Mouse (Mus musculus): ENCODE data around the gene Gpr183.

The Gpr183 gene

GRCm38 (mm10) chr14:121956291-121956690 is 8.7 kb downstream of the Gpr183 start:
- DNase-seq (ENCODE audit: low spot score), result no peak

GRCm38 (mm10) chr14:121955176-121955795 is 9.7 kb downstream of the Gpr183 start:
- no peak for DNase-seq (ENCODE audit: low spot score)

DNA sequence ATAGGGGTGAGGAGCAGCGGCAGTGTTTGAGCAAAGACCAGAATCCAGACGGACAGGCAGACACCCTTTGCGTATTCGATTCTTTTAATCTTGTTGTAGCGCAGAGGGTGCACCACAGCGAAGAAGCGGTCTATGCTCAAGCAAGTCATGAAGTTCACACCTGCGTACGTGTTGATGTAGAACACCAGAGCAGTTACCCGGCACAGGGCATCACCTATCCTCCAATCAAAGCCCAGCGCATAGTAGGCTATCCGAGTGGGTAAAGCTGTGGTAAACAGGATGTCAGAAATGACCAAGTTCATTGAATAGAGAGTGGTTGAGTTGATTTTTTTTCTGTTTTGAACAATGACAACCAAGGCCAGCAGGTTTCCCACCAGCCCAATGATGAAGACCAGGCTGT is 10.4 kb downstream of the Gpr183 start:
- no peak for DNase-seq (ENCODE audit: low spot score)

- no peak for DNase-seq (ENCODE audit: low spot score)
Observed at GRCm38 (mm10) chr14:121954129-121954528, 10.9 kb downstream of the Gpr183 start.

- DNase-seq (ENCODE audit: low spot score), result no peak
Observed at GRCm38 (mm10) chr14:121952046-121952400, 13.0 kb downstream of the Gpr183 start.

DNA sequence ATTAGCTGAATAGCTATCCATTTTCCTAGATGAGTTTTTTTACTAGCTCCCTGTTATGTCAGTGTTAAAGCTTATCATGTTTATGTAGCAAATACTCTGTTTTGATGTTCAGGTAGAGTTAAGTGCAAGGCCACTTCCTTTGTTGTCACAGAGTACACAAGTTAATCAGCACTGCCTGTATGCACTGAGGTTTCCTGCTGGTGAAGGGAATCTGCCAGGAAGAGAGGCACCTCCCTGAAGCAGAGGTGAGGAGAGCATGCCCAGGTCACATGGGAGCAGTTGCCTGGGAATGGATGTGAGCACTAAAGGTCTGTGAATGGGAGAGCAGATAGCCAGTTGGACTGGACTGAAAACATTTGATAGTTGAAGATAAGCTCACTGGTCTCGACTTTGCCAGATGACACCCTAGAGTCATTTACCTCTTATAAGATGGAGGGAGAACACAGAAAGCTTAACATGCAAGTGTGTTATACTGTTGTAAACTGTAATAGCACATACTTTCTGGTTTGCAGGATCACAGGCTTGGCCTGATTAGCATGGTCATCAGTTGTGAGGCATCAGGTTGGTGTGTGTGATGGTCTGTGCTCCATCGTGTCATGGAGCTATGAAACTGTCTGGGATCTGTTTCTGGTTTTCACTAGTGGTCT is 13.5 kb downstream of the Gpr183 start:
- DNase-seq (ENCODE audit: low spot score), result no peak

GRCm38 (mm10) chr14:121949897-121950296 is 15.1 kb downstream of the Gpr183 start:
- no peak for DNase-seq (ENCODE audit: low spot score)

DNA sequence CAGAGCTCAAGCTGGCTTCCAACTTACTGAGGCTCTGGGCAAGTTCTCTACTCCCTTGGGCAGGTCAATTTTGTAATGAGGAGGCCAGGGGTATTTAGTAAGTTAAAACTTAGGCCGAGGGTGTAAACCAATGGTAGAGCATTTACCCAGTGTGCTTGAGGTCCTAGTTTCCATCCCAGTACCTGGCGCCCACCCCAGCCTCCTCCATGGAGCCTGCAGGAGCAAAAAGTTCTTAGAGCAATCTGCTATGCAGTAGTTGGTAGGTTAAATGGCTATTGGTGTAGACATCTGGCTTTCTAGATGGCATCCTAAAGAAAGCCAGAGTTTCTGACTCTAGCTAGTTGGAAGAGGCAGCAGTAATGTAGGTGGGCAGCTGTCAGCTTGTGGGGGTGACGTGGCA is 15.6 kb downstream of the Gpr183 start:
- DNase-seq (ENCODE audit: low spot score), result no peak

- DNase-seq (ENCODE audit: low spot score), result no peak
Observed at GRCm38 (mm10) chr14:121947966-121948365, 17.0 kb downstream of the Gpr183 start.

GRCm38 (mm10) chr14:121947201-121947760 is 17.7 kb downstream of the Gpr183 start:
- DNase-seq (ENCODE audit: low spot score), result no peak

- no peak for DNase-seq (ENCODE audit: low spot score)
Observed at GRCm38 (mm10) chr14:121946728-121947127, 18.3 kb downstream of the Gpr183 start.

DNA sequence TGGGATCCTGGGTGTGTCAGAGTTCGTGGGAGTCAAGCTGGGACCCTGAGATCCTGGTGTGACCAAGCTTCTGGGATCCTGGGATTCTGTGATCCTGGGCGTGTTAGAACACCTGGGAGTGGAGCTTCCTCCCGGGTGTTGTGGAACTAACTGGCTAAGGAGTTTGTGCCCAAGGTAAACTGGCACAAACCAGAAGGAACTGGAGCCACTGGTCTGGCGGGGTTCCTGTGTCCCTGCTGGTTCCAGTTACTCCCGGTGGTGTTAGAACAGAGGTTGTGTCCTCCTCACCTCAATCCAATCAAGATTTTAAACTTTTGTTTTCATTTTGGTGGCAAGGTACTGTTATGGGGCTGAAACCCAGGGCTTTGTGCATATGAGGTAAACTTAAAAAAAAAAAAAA is 18.9 kb downstream of the Gpr183 start:
- no peak for DNase-seq (ENCODE audit: low spot score)

DNA sequence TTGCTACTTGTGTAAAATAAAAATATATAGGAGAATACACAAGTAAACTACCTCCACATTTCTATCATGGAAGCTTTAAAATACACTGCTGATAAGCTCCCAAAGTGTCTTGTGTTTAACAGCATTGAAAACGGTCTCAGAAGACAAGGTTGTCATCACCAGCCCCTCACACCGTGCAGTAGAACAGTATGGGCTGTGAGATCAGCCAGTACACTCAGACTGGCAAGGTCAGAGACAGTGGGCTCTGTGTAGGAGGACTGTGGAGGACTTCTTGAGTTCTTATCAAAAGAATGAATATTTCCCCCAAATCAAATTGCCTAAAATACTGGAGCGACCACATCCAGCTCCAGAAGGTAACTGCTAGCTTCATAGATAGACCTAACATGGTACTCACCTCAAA is 25.4 kb downstream of the Gpr183 start:
- no peak for DNase-seq (ENCODE audit: low spot score)

- DNase-seq (ENCODE audit: low spot score), result no peak
Observed at GRCm38 (mm10) chr14:121938256-121939191, 26.5 kb downstream of the Gpr183 start.

GRCm38 (mm10) chr14:121937601-121938255 is 27.3 kb downstream of the Gpr183 start:
- no peak for DNase-seq (ENCODE audit: low spot score)

GRCm38 (mm10) chr14:121936856-121937255 is 28.1 kb downstream of the Gpr183 start:
- no peak for DNase-seq (ENCODE audit: low spot score)

GRCm38 (mm10) chr14:121936356-121936755 is 28.6 kb downstream of the Gpr183 start:
- no peak for DNase-seq (ENCODE audit: low spot score)

GRCm38 (mm10) chr14:121934597-121934946 is 30.4 kb downstream of the Gpr183 start:
- no peak for DNase-seq (ENCODE audit: low spot score)

DNA sequence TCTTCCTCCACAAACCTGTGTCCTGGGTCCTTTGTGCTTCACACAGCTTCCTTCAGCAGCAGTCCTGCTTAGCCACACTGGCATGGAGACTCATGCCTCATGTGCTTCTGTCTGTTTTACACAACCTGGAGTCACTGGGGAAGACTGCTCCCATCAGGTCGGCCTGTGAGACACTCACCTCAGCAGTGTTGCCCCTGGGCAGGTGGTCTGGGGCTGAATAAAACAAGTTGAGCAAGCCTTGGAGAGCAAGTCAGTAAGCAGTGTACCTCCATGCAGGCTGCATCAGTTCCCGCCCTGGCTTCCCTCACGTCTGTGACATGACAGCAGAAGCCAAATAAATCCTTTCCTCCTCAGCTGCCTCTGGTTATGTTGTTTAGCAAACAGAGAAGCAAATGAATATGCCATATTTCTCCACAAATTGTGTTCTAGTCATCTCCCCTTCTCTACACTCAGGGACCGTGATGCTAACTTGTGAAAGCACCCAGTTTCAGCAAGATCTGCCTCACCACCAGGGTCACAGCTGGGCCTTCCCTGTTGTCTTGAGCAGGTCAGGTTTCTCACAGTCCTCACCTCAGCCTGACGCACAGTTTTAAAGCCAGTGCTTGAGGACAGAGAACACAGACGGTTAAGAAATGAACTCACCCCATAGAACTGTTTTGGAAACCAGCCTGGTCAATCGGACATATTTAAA is 30.9 kb downstream of the Gpr183 start:
- DNase-seq (ENCODE audit: low spot score), result no peak

DNA sequence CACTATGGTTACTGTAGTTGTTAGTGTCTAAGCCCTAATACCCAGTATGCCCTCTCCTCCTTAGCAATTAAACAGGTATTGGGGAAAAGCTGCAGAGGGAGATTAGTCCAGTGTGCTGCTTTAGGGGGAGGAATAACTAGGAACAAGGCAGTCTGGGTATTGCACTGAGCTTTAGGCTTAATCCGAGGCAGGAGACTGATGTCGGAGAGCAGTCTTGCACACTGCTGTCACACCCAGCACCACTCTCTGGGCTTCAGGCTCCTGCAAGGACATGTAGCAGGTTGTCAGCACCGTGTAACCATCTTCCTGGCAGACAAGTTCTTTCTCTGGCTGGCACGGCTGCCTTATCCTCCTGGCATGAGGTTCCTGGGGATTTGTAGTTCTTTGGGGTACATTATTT is 32.8 kb downstream of the Gpr183 start:
- no peak for DNase-seq (ENCODE audit: low spot score)

- no peak for DNase-seq (ENCODE audit: low spot score)
Observed at GRCm38 (mm10) chr14:121931594-121931993, 33.4 kb downstream of the Gpr183 start.
